Mouse (Mus musculus): ENCODE results near the gene Prss46.

Gene Prss46

GRCm38 (mm10) chr9:110881953-110882352 lies 37.6 kb downstream of the Prss46 start:
- ChIA-PET POLR2A (interaction anchor here in 1 of 4 experiments (0.6 to 2.7 kb wide), 2 partner anchors 13 to 501 kb away, joined by 3 to 7 read pairs; no protein-coding TSS in a partner anchor), CTCF (no interaction called here)

DNA sequence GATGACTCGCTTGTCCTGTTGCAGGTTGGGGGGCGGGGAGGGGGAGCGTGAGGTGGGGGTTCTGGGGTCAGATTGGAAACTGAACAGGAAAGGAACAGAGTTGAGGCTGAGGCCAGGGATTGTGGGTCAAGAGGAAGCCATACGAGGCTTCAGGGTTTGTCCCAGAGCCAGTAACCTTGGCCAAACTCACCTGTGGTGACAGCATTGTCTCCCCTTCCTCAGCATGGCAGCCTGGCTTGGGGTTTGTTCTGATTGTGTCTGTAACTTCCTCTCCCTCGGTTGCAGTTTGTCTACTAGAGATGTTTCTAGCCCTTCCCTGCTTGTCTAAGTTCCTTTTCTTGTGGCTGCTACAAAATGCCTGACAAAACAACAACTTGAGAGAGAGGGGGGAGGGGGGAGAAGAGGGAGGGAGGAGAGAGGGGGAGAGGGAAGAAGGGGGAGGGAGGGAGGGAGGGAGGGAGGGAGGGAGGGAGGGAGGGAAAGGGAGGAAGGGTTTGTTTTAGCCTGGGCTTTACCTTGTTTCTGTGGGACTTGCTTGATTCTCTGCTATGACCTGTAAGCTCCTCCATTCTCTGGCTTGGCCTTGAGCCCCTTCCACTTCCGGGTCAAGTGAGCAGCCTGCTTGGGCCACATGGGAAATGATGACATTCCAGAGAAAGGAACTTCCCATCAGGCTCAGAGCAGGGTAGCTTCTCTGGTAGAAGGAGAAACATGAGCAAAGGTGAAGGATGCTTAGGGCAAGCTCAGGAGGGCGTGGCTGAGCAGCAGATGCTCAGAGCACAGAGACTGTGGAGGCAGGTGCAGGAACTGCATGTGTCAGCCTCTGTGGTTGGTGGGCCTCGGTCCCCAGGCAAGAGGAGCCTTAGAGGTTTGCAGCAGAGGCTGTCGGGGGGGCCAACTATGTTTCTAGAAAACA lies 43.3 kb downstream of the Prss46 start:
- CTCF ChIA-PET: interaction anchor here in 2 of 4 experiments (0.9 to 1.2 kb wide), 4 partner anchors 16 to 178 kb away, joined by 3 to 4 read pairs (median 4); no protein-coding TSS in a partner anchor

GRCm38 (mm10) chr9:110888935-110889334 lies 44.6 kb downstream of the Prss46 start:
- CTCF ChIA-PET: interaction anchor here in 2 of 4 experiments (1.4 to 2.0 kb wide), 4 partner anchors 18 to 107 kb away, joined by 4 to 8 read pairs (median 5); no protein-coding TSS in a partner anchor
- POLR2A ChIA-PET: interaction anchor here in 2 of 4 experiments (1.1 to 2.7 kb wide), 4 partner anchors 7 to 34 kb away, joined by 4 to 16 read pairs (median 7); partner anchors contain the start of genes Als2cl (in 2 of the 2) and Tmie (in 2 of the 2)

More for the DNA sequence above, 43.3 kb downstream of the Prss46 start:
- POLR2A ChIA-PET: interaction anchor here in 2 of 4 experiments (0.6 to 2.7 kb wide), 5 partner anchors 7 to 719 kb away, joined by 3 to 16 read pairs (median 5); partner anchors contain the start of genes Als2cl (in 2 of the 2) and Tmie (in 2 of the 2)

GRCm38 (mm10) chr9:110890026-110890783 lies 45.9 kb downstream of the Prss46 start:
- ChIA-PET POLR2A (interaction anchor here in 2 of 4 experiments (1.1 to 2.7 kb wide), 5 partner anchors 10 to 62 kb away, joined by 3 to 16 read pairs (median 4); partner anchors contain the start of genes Als2cl (in 2 of the 2) and Tmie (in 2 of the 2)), CTCF (interaction anchor here (0.6 to 2.0 kb wide), 35 partner anchors 8 to 399 kb away, joined by 3 to 23 read pairs (median 3); partner anchors contain the start of genes Als2cl (in 2 of the 4), Tmie (in 2 of the 4) and Nbeal2 (in 1 of the 4))

DNA sequence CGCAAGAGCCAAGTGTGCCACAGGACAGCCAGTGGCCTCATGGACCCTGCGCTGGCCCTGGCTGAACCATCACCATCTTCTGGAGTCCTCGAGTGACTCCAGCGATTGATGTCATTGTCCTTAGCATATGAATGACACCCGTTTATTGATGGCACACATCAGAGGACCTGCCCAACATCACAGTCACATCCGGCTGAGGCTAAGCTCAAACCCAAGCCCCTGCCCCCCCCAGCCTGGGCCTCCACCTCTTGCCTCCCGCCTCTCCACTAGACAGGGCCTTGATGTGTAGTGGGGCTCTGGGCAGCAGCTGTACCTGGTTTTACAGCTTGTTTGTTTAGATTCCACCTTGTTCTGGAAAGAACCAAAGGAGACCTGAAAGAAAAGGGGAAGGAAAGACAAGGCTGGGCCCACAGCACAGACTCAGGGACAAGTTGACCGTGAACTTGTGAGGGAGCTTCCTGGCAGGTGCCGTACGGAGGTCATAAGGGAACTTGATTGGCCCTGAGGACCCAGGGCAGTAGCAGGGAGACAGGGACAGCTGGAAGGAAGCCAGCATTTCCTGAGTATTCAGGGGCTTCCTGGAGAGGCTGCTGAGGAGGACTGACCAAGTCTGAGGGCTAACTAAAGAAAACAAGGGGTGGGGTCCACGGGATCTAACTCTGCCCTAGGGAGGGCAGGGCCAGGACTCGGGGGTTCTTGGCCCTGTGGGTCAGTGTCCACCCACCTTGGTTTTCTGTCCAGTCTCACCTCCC lies 46.9 kb downstream of the Prss46 start:
- CTCF ChIA-PET: interaction anchor here (0.5 to 2.0 kb wide), 12 partner anchors 10 to 413 kb away, joined by 3 to 23 read pairs (median 5); partner anchors contain the start of genes Als2cl (in 1 of the 4) and Tmie (in 1 of the 4)
- POLR2A ChIA-PET: interaction anchor here in 2 of 4 experiments (1.0 to 1.8 kb wide), 5 partner anchors 11 to 74 kb away, joined by 3 to 6 read pairs (median 3); partner anchors contain the start of genes Als2cl (in 1 of the 2) and Tmie (in 1 of the 2)

DNA sequence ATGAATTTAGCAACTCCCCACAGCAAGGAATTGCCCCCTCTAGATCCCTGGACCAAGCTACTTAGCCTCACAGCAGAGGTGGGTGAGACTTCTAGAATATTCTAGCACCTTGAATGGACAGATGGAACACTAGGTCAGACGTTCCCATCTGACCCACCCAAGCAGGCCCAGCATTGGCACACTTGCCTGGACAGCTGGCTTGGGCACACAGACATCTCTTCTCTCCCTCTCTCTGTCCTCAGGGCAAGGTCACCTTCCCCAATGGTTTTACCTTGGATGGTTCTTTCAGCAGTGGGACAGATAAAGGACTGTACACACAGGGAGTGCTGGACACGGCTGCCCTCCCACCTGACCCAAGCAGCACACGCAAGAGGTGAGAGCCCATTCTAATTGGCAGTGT lies 48.2 kb downstream of the Prss46 start:
- CTCF ChIA-PET: interaction anchor here in 2 of 4 experiments (0.9 to 1.0 kb wide), 2 partner anchors 24 to 30 kb away, joined by 3 to 4 read pairs; partner anchors contain the start of gene Fam240a (in 1 of the 2)

GRCm38 (mm10) chr9:110893429-110893828 lies 49.1 kb downstream of the Prss46 start:
- POLR2A ChIA-PET: interaction anchor here in 1 of 4 experiments (5.3 kb wide), 1 partner anchor 13 kb away, joined by 24 read pairs; the partner anchor contains the start of genes Als2cl and Tmie
- CTCF ChIA-PET: interaction anchor here in 2 of 4 experiments (1.0 to 1.7 kb wide), 2 partner anchors 22 to 23 kb away, joined by 3 to 5 read pairs; partner anchors contain the start of gene Fam240a (in 1 of the 2)

More for the DNA sequence above, 48.2 kb downstream of the Prss46 start:
- POLR2A ChIA-PET: interaction anchor here in 1 of 4 experiments (5.3 kb wide), 1 partner anchor 13 kb away, joined by 24 read pairs; the partner anchor contains the start of genes Als2cl and Tmie

DNA sequence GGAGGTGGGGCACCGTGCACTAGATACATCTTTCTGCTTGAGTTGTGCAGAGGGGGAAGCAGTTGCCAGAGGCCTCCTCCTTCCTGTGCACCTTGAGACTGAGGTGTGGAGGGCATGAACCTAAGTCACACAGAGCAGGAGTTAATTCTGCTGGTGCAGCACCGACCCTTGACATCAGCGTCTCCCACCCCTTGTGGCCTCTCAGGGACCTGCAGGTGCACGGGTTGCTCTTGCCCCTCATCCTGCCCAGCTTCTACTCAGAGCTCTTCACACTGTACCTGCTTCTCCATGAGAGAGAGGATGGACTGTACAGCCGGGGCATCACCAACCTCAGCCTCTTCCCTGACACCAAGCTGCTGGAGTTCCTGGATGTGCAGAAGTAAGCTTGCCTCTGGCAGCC lies 51.2 kb downstream of the Prss46 start:
- CTCF ChIA-PET: interaction anchor here (0.6 to 3.0 kb wide), 13 partner anchors 11 to 163 kb away, joined by 3 to 12 read pairs (median 4); partner anchors contain the start of genes Als2cl (in 2 of the 4) and Tmie (in 2 of the 4)
- POLR2A ChIA-PET: interaction anchor here in 3 of 4 experiments (0.9 to 5.3 kb wide), 16 partner anchors 7 to 114 kb away, joined by 3 to 24 read pairs (median 6); partner anchors contain the start of genes Als2cl (in 2 of the 3), Tdgf1 (in 2 of the 3) and Tmie (in 2 of the 3)

DNA sequence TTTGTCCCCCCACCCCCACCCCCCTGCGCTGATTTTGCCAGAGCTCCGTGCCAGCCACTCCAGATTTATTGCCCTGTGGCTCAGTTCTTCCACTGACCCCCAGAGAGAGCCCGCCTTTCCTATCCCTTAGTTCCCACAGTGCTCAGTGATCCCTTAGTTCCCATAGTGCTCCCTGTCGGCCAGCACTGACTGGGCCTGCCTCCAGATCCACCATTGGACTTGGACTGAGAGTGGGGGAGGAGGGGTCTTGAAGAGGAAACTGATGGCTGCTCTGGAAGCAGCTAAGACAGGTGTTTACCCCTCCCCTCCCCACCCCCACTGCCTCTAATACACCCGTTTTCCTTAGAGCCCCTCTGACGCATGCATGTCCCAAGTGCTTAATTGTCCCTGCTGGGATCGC lies 51.7 kb downstream of the Prss46 start:
- POLR2A ChIA-PET: interaction anchor here in 3 of 4 experiments (0.6 to 5.3 kb wide), 19 partner anchors 8 to 497 kb away, joined by 3 to 24 read pairs (median 5); partner anchors contain the start of genes Als2cl (in 2 of the 3), Tdgf1 (in 2 of the 3), Tmie (in 2 of the 3) and Prss43 (in 1 of the 3)
- CTCF ChIA-PET: interaction anchor here (0.6 to 3.0 kb wide), 12 partner anchors 12 to 118 kb away, joined by 3 to 12 read pairs (median 4); partner anchors contain the start of genes Als2cl (in 2 of the 4) and Tmie (in 2 of the 4)

DNA sequence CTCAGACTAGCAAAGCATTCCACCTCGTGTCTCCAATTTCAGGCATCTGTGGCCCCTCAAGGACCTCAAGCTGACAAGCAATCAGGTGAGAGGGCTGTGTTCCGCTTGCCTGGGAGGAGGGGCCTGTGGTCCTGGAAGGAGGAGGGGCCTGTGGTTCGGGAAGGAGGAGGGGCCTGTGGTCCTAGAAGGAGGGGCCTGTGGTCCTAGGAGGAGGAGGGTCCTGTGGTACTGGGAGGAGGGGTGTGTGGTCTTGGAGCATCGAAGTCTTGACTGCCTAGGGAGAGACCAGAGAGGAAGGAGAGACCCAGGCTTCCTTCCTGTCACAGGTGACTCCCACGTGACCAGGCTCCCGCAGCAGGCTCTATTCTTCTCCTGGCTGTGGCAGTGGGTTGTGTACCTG lies 52.3 kb downstream of the Prss46 start:
- ChIA-PET POLR2A (interaction anchor here in 2 of 4 experiments (0.6 to 5.3 kb wide), 14 partner anchors 8 to 393 kb away, joined by 3 to 24 read pairs (median 5); partner anchors contain the start of genes Als2cl (in 2 of the 2), Tmie (in 2 of the 2), Prss43 (in 1 of the 2) and Tdgf1 (in 1 of the 2)), CTCF (interaction anchor here in 3 of 4 experiments (0.9 to 3.0 kb wide), 10 partner anchors 16 to 115 kb away, joined by 3 to 12 read pairs (median 4); partner anchors contain the start of genes Als2cl (in 2 of the 3) and Tmie (in 2 of the 3))

DNA sequence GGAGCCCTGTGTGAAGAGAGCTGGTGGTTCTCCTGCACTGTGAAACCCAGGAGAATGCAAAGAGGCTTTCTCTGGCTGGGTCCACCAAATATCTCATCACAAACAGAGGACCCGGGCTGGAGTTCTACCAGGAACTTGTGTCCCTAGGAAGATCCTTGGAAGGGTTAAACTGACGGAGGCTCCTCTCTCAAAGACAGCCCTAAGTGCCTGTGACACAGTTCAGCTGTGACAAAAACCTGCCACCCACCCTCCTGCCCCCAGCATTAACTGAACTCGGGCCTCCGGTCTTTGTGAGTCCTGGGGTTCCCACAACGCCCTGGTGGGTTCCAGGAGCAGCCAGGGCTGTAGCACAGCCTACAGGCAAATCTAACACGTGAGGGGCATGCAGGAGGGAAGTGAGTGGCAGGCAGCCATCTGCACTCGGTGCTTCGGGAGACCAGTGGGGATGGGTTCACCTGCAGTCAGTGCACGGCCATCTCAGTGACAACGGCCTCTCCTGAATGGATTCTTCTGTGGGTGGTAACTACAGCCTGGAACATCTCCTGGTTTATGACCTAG lies 55.2 kb downstream of the Prss46 start:
- CTCF ChIA-PET: interaction anchor here in 2 of 4 experiments (1.1 to 1.3 kb wide), 2 partner anchors 23 kb away, joined by 3 to 4 read pairs; no protein-coding TSS in a partner anchor

GRCm38 (mm10) chr9:110901204-110901603 lies 56.9 kb downstream of the Prss46 start:
- POLR2A ChIA-PET: interaction anchor here in 1 of 4 experiments (0.8 kb wide), 1 partner anchor 53 kb away, joined by 3 read pairs; no protein-coding TSS in a partner anchor
- CTCF ChIA-PET: interaction anchor here in 2 of 4 experiments (0.5 to 1.8 kb wide), 6 partner anchors 11 to 247 kb away, joined by 3 to 10 read pairs (median 3); no protein-coding TSS in a partner anchor

More for the DNA sequence above, 55.2 kb downstream of the Prss46 start:
- POLR2A ChIA-PET: no interaction called here

GRCm38 (mm10) chr9:110902271-110902670 lies 58.0 kb downstream of the Prss46 start:
- ChIA-PET POLR2A (interaction anchor here in 3 of 4 experiments (0.5 to 1.2 kb wide), 4 partner anchors 9 to 977 kb away, joined by 3 to 5 read pairs (median 4); no protein-coding TSS in a partner anchor), CTCF (interaction anchor here (0.6 to 1.8 kb wide), 5 partner anchors 12 to 183 kb away, joined by 3 to 5 read pairs (median 4); no protein-coding TSS in a partner anchor)

Measured in embryonic stem cell, embryonic (primary cell).